Mouse (Mus musculus) stomach, embryonic 14.5 days (tissue): ENCODE measurements around the gene 1700011M02Rik. TPM values are rescaled to one million over a fixed set of nuclear protein-coding genes. Genes with fewer than 3 reads are reported as not detected.
"Not testable (repeated sequence)": the region's sequence is repeated elsewhere in the genome, so short reads cannot be mapped to it uniquely, and the experiment has no call there.

Experiments
- ATAC-seq: fragments of 200-750 bp; cut with Nextera tagmentation; 2 replicates; pipeline ENCODE4 v1.8.0; 2017; ENCODE audit warnings: low read depth, moderate TSS enrichment; ENCODE audit not compliant: insufficient number of reproducible peaks, insufficient read depth, low FRiP score
- H3K27ac ChIP-seq: fragments of 300-500 bp; sonication (generic); 2 replicates; pipeline ENCODE4 v1.5.1; 2014; ENCODE audit warnings: mild to moderate bottlenecking, low read length, moderate library complexity, mixed read lengths
- H3K27me3 ChIP-seq: fragments of 300-500 bp; sonication (generic); 2 replicates; pipeline ENCODE4 v1.6.1; 2014; ENCODE audit warnings: low read length, control low read depth, mixed read lengths; ENCODE audit not compliant: control insufficient read depth, insufficient read depth
- H3K36me3 ChIP-seq: fragments of 300-500 bp; sonication (generic); 2 replicates; pipeline ENCODE4 v1.6.1; 2014; ENCODE audit warnings: mild to moderate bottlenecking, control low read depth, low read length, moderate library complexity, mixed read lengths; ENCODE audit not compliant: control insufficient read depth, insufficient read depth
- H3K4me1 ChIP-seq: fragments of 300-500 bp; sonication (generic); 2 replicates; pipeline ENCODE4 v1.6.1; 2014; ENCODE audit warnings: low read length, control low read depth, mixed read lengths; ENCODE audit not compliant: control insufficient read depth, insufficient read depth
- H3K4me2 ChIP-seq: fragments of 300-500 bp; sonication (generic); replicated peaks from 2 replicates; pipeline ENCODE4 v1.6.1; 2014; ENCODE audit warnings: low read depth, low read length, control low read depth
- H3K4me3 ChIP-seq: fragments of 300-500 bp; sonication (generic); 2 replicates; pipeline ENCODE4 v1.5.1; 2014; ENCODE audit warnings: low read depth, low read length, control low read depth
- H3K9ac ChIP-seq: fragments of 300-500 bp; sonication (generic); replicated peaks from 2 replicates; pipeline ENCODE4 v1.6.1; 2014; ENCODE audit warnings: low read depth, mild to moderate bottlenecking, control low read depth, low read length, moderate library complexity, mixed read lengths
- H3K9me3 ChIP-seq: fragments of 300-500 bp; sonication (generic); 2 replicates; pipeline ENCODE4 v1.6.1; 2016; ENCODE audit warnings: low read depth, low read length, control low read depth; ENCODE audit not compliant: control insufficient read depth
- WGBS: fragments of 180-500 bp; shearing (Covaris S2); extraction: QIAGEN DNeasy Blood & Tissue Kit; methylation state at CpG from one replicate; pipeline ENCODE4 v1.1.7; 2014; 5-methylcytosine and 5-hydroxymethylcytosine counted together
- polyA plus RNA-seq: library from polyadenylated mRNA; unstranded; fragments of >200 nt; fragmentation: Nextera tagmentation; extraction: Ambion mirVana; gene quantifications from 2 replicates; pipeline ENCODE4 v1.2.1, GENCODE M21; 2014

1700011M02Rik gene
- polyA plus RNA-seq, 1 experiment from 2014 or later: not detected

- ATAC-seq: no peak
- WGBS: 50% methylated on average over 5 of the region's 5 CpGs
- Histone ChIP-seq H3K27me3 (no peaks in the 10 kb centered on the region), H3K27ac (no peak overlapping the region), H3K4me3 (no peak overlapping the region), H3K36me3 (no peaks in the 10 kb centered on the region), H3K9ac (no peak overlapping the region), H3K4me1 (no peaks in the 10 kb centered on the region), H3K4me2 (no peak overlapping the region), H3K9me3 (no peaks in the 10 kb centered on the region)
Observed at GRCm38 (mm10) chrX:102936743-102937142, 28.0 kb downstream of the 1700011M02Rik start.

- H3K27me3 ChIP-seq, H3K4me3 ChIP-seq, ATAC-seq, H3K27ac ChIP-seq, H3K9me3 ChIP-seq, H3K4me2 ChIP-seq, H3K9ac ChIP-seq, H3K36me3 ChIP-seq, H3K4me1 ChIP-seq: not testable (repeated sequence)
- 86% methylated on average over 11 of the region's 11 CpGs for WGBS
Observed at GRCm38 (mm10) chrX:102950136-102950535, 41.4 kb downstream of the 1700011M02Rik start.

GRCm38 (mm10) chrX:102958917-102959316 is 50.2 kb downstream of the 1700011M02Rik start:
- no peaks in the 10 kb centered on the region for H3K9me3 ChIP-seq
- no peaks in the 10 kb centered on the region for H3K36me3 ChIP-seq
- H3K4me1 ChIP-seq: no peaks in the 10 kb centered on the region
- H3K27ac ChIP-seq: no peak overlapping the region
- no peak overlapping the region for H3K4me3 ChIP-seq
- no peak overlapping the region for H3K9ac ChIP-seq
- 39% methylated on average over 4 of the region's 4 CpGs for WGBS
- no peak for ATAC-seq
- no peak overlapping the region for H3K4me2 ChIP-seq
- no peaks in the 10 kb centered on the region for H3K27me3 ChIP-seq

Other genes with a start within 250 kb of the 1700011M02Rik start
- gene Gm3880, start 221.9 kb upstream of the 1700011M02Rik start, polyA plus RNA-seq: not detected in 2 replicates
- not detected in 2 replicates for gene Gm9112, start 201.3 kb upstream of the 1700011M02Rik start, polyA plus RNA-seq
- gene Dmrtc1b, start 201.0 kb upstream of the 1700011M02Rik start, polyA plus RNA-seq: not detected in 2 replicates
- gene Dmrtc1c1, start 105.9 kb upstream of the 1700011M02Rik start, polyA plus RNA-seq: not detected in 2 replicates
- gene Dmrtc1c2, start 54.3 kb upstream of the 1700011M02Rik start, polyA plus RNA-seq: not detected in 2 replicates
- not detected in 2 replicates for gene 1700031F05Rik, start 40.9 kb upstream of the 1700011M02Rik start, polyA plus RNA-seq
- 1.8 and 2.4 TPM in 2 replicates for gene Dmrtc1a, start 218 bp upstream of the 1700011M02Rik start, polyA plus RNA-seq
- gene 1700018G05Rik, start 19.5 kb downstream of the 1700011M02Rik start, polyA plus RNA-seq: not detected in 2 replicates